Mouse (Mus musculus): Measurements from ENCODE around the gene Haus2.

- TF ChIP-seq CEBPB (IDR thresholded peaks at IDR 0.05; ENCODE audit: insufficient read depth, poor library complexity, severe bottlenecking) (no peak), MYOG (IDR thresholded peaks at IDR 0.05; ENCODE audit: control insufficient read depth in 1 of 3, insufficient read depth in 1 of 3, insufficient read length in 2 of 3, low read depth in 2 of 3) (no peak), POLR2A (IDR thresholded peaks at IDR 0.05; ENCODE audit: insufficient read length, low read depth) (no peak), MYOD1 (IDR thresholded peaks at IDR 0.05; ENCODE audit: control insufficient read depth in 1 of 3, insufficient read length in 2 of 3, low read depth in 2 of 3) (no peak), TCF3 (IDR thresholded peaks at IDR 0.05; ENCODE audit: insufficient read length, low read depth) (no peak), REST (IDR thresholded peaks at IDR 0.05; ENCODE audit: insufficient read depth, insufficient read length) (no peak), MAX (IDR thresholded peaks at IDR 0.05; ENCODE audit: low read depth) (no peak), POLR2AphosphoS2 (IDR thresholded peaks at IDR 0.05; ENCODE audit: insufficient read length, low read depth) (no peak), TCF12 (IDR thresholded peaks at IDR 0.05; ENCODE audit: insufficient read depth, poor library complexity, severe bottlenecking) (no peak), USF1 (IDR thresholded peaks at IDR 0.05; ENCODE audit: low read depth) (no peak)
Observed at GRCm38 (mm10) chr2:120565363-120565762, 43.8 kb upstream of the Haus2 start.
